Mouse (Mus musculus): ENCODE results near the gene Cd1d1.

Cd1d1 gene

GRCm38 (mm10) chr3:86961395-86961669, 37.9 kb downstream of the Cd1d1 start:
- in situ Hi-C loops (cut with MboI) = no loop called here

- in situ Hi-C loops (cut with MboI) = no loop called here
Observed at GRCm38 (mm10) chr3:86960656-86961394, 38.4 kb downstream of the Cd1d1 start.

GRCm38 (mm10) chr3:86959088-86959487, 40.2 kb downstream of the Cd1d1 start:
- in situ Hi-C loops (cut with MboI) = no loop called here

- in situ Hi-C loops (cut with MboI) = no loop called here
Observed at GRCm38 (mm10) chr3:86955376-86955775, 43.9 kb downstream of the Cd1d1 start.

GRCm38 (mm10) chr3:86954521-86954920, 44.7 kb downstream of the Cd1d1 start:
- in situ Hi-C loops (cut with MboI) = no loop called here

GRCm38 (mm10) chr3:86953819-86954218, 45.4 kb downstream of the Cd1d1 start:
- in situ Hi-C loops (cut with MboI) = no loop called here

GRCm38 (mm10) chr3:86950652-86951051, 48.6 kb downstream of the Cd1d1 start:
- in situ Hi-C loops (cut with MboI) = no loop called here
